Mouse (Mus musculus) heart, postnatal 0 days (tissue): ENCODE results near the gene Anapc5. TPM values are rescaled to one million over a fixed set of nuclear protein-coding genes. Genes with fewer than 3 reads are reported as not detected.

ENCODE experiments used
- ATAC-seq: fragments of 200-750 bp; cut with Nextera tagmentation; 2 replicates; pipeline ENCODE4 v1.8.0; 2017; ENCODE audit warnings: low read depth, moderate number of reproducible peaks, moderate library complexity; ENCODE audit not compliant: insufficient read depth
- DNase-seq: peaks from one replicate; pipeline ENCODE4 v3.0.0-alpha.2; 2016; ENCODE audit warnings: low spot score
- H3K27ac ChIP-seq: fragments of 300-500 bp; sonication (generic); 2 replicates; pipeline ENCODE4 v1.5.1; 2014; ENCODE audit warnings: low read depth, mild to moderate bottlenecking
- H3K27me3 ChIP-seq: fragments of 300-500 bp; sonication (generic); 2 replicates; pipeline ENCODE4 v1.6.1; 2014; ENCODE audit warnings: low read length, mixed read lengths; ENCODE audit not compliant: control insufficient read depth, insufficient read depth
- H3K36me3 ChIP-seq: fragments of 300-500 bp; sonication (generic); replicated peaks from 2 replicates; pipeline ENCODE4 v1.6.1; 2014; ENCODE audit warnings: low read length, mixed read lengths; ENCODE audit not compliant: control insufficient read depth, insufficient read depth
- H3K4me1 ChIP-seq: fragments of 300-500 bp; sonication (generic); 2 replicates; pipeline ENCODE4 v1.6.1; 2014; ENCODE audit warnings: antibody characterized with exemption; ENCODE audit not compliant: control insufficient read depth, insufficient read depth
- H3K4me2 ChIP-seq: fragments of 300-500 bp; sonication (generic); 2 replicates; pipeline ENCODE4 v1.6.1; 2014; ENCODE audit warnings: low read depth, mild to moderate bottlenecking, low read length, moderate library complexity
- H3K4me3 ChIP-seq: fragments of 300-500 bp; sonication (generic); 2 replicates; pipeline ENCODE4 v1.5.1; 2014; ENCODE audit warnings: low read depth, low read length
- H3K9ac ChIP-seq: fragments of 300-500 bp; sonication (generic); replicated peaks from 2 replicates; pipeline ENCODE4 v1.6.1; 2014; ENCODE audit warnings: low read depth, low read length, mixed read lengths
- H3K9me3 ChIP-seq: fragments of 300-500 bp; sonication (generic); replicated peaks from 2 replicates; pipeline ENCODE4 v1.6.1; 2016; ENCODE audit warnings: low read length; ENCODE audit not compliant: control insufficient read depth
- CTCF ChIP-seq: IDR thresholded peaks from 2 replicates; pipeline ENCODE4 v1.5.1; 2016; ENCODE audit warnings: antibody characterized with exemption, control low read depth, low read depth
- EP300 ChIP-seq: IDR thresholded peaks from 2 replicates; pipeline ENCODE4 v1.6.1; 2016; ENCODE audit warnings: antibody characterized with exemption, low read depth
- WGBS: fragments of 180-500 bp; shearing (Covaris S2); extraction: QIAGEN DNeasy Blood & Tissue Kit; methylation state at CpG from one replicate; pipeline ENCODE4 v1.1.7; 2014; 5-methylcytosine and 5-hydroxymethylcytosine counted together
- polyA plus RNA-seq: library from polyadenylated mRNA; unstranded; fragments of >200 nt; fragmentation: Nextera tagmentation; extraction: Ambion mirVana; gene quantifications from 2 replicates; pipeline ENCODE4 v1.2.1, GENCODE M21; 2015
- total RNA-seq: library from RNA; depleted of rRNA; stranded (reverse); fragments of >200 nt; gene quantifications from 2 replicates; pipeline ENCODE4 v1.2.3, GENCODE M21; 2014; ENCODE audit warnings: low replicate concordance

Gene Anapc5
- total and polyA plus RNA-seq, 2 experiments from 2014 or later: 213 to 380 TPM

DNA sequence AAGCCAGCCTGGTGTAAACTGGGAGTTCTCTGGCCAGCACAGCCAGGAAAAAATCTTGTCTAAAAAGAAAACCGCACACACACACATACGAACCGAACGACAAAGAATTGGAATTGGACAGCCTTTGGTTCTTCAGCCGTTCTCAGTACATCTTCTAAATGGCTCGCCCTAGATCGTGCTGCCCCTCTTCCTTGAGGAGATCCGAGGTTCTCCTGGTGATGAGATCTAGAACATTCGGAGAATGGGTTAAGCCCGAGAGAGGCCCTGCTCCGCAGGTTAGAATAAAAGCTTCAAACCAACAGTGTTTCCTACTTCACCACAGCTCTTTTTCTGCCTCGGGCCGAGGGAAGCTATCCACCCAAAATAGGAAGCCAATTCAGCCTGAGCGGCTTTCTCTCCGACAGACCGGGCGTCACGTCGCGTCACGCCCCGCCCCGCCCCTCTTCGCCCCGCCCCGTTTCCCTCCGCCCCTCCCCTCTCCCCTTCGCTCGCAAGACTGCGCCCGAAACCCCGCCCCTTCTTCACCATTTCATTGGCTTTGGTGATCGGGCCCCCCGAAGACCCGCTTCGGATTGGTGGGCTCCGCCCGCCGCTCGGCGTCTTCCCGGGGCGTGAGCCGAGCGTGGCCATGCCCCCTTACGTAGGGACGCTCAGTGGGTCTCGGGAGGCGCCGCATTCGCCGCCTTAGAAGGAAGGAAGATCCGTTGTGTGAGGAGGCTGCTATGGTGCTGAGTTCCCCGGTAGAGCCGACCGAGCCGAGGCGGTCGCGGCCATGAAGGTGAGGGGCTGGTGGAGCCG lies 28.6 kb upstream of the Anapc5 start, which contains the start of gene Rnf34:
Gene Rnf34, plus strand, starts transcription at position 528 of the 798 bp plus-strand sequence.
- peak within 1 kb of the TSS; percentile 98 for H3K27ac ChIP-seq
- no peaks in the 10 kb centered on the region for H3K9me3 ChIP-seq
- DNase-seq: peak; percentile 100
- ATAC-seq: peak; percentile 99
- no peaks in the 10 kb centered on the region for H3K36me3 ChIP-seq
- H3K27me3 ChIP-seq: no peaks in the 10 kb centered on the region
- H3K4me1 ChIP-seq: peaks cover 9% of the 10 kb centered on the region; the same call in 1 of the 2 replicates
- H3K9ac ChIP-seq: peak within 1 kb of the TSS; percentile 94
- peak within 1 kb of the TSS; percentile 96 for H3K4me2 ChIP-seq
- TF ChIP-seq EP300 (no peak), CTCF (no peak)
- WGBS: 1% methylated on average over 59 of the region's 61 CpGs
- peak within 1 kb of the TSS; percentile 94 for H3K4me3 ChIP-seq

DNA sequence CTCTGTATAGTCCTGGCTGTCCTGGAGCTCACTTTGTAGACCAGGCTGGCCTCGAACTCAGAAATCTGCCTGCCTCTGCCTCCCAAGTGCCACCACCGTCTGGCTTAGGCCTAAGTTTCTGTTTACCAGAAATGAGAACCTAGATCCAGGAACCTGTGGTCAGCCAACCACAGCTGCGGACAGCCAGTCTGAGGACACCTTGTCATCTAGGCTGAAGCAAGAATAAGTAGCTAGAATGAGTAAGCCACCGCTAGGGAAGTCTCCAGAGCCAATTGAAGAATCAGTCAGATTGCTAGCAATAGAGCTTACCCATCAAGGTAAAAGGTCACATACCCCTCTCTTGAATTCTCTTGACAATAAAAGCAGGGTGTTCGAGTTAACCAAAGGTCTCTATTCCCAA lies 22.7 kb upstream of the Anapc5 start:
- Histone ChIP-seq H3K4me1 (no peaks in the 10 kb centered on the region), H3K27me3 (no peaks in the 10 kb centered on the region), H3K4me3 (no peak overlapping the region), H3K9me3 (no peaks in the 10 kb centered on the region), H3K36me3 (no peaks in the 10 kb centered on the region), H3K9ac (no peak overlapping the region), H3K27ac (no peak overlapping the region), H3K4me2 (no peak overlapping the region)
- 76% methylated on average over 5 of the region's 5 CpGs for WGBS
- DNase-seq (no peak), ATAC-seq (no peak)
- TF ChIP-seq CTCF: no peak
- no peak for TF ChIP-seq EP300

DNA sequence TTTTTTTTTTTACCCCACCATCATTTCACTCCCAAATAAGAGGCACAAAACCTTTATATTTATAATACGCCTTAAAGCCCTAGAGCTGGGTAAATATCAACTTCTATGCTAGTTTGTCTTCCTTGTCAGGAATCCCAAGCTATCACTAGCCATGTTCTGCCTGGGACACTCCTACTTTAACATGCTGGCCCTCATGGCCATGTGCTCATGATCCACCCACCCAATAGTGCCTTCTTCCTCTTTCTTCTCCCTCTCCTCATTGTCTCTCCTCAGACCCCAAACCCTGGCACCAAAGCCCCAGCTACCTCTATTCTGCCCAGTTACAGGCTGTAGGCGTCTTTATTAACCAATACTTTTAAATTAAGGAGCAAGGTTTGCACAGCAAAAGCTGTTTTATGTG lies 20.0 kb upstream of the Anapc5 start:
- Histone ChIP-seq H3K27ac (no peak overlapping the region), H3K27me3 (no peaks in the 10 kb centered on the region), H3K4me1 (no peaks in the 10 kb centered on the region), H3K4me2 (no peak overlapping the region), H3K9me3 (no peaks in the 10 kb centered on the region), H3K9ac (no peak overlapping the region), H3K36me3 (no peaks in the 10 kb centered on the region), H3K4me3 (no peak overlapping the region)
- WGBS: 81% methylated on average over 2 of the region's 2 CpGs
- DNase-seq (no peak), ATAC-seq (no peak)
- TF ChIP-seq EP300: no peak
- TF ChIP-seq CTCF: no peak

DNA sequence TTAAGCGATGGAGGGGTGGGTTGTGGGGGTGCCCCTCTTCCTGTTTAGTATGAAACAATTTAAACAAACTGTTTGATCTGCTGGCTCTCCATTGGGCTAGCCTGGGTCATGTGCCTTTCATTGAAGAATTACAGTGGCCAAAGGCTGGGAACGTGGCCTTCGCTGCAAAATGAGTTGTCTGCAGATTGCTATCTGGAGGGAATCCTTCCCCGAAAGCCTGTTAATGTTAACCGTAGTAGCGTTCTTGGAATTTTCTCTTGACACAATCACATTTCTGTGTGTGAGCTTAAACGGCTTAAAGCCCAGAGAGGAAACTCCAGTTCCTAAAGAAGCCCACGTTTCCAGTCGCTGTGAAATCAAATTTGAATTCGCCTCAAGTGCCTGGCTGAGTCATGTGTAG lies 11.9 kb upstream of the Anapc5 start:
- no peak overlapping the region for H3K4me3 ChIP-seq
- TF ChIP-seq CTCF: no peak
- TF ChIP-seq EP300: no peak
- no peaks in the 10 kb centered on the region for H3K36me3 ChIP-seq
- H3K9me3 ChIP-seq: no peaks in the 10 kb centered on the region
- 69% methylated on average over 10 of the region's 10 CpGs for WGBS
- no peaks in the 10 kb centered on the region for H3K4me1 ChIP-seq
- DNase-seq (no peak), ATAC-seq (no peak)
- no peak overlapping the region for H3K27ac ChIP-seq
- no peaks in the 10 kb centered on the region for H3K27me3 ChIP-seq
- no peak overlapping the region for H3K4me2 ChIP-seq
- H3K9ac ChIP-seq: no peak overlapping the region

DNA sequence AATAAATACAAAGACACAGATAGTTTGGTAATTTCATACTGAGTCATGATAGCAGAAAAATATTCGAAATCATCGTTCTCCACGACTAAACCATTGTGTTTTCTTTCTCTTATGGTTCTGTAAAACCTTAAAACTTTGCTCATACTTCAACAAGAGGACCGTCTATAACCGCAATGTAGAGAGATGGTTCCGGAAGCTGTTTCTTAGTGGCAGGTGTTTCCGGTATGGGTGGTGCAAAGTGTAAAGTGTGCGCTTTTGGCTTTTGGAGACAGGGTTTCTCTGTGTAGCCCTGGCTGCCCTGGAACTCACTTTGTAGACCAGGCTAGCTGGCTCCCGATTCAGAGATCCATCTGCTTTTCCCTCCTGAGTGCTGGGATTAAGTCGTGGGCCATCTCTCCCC lies 11.4 kb upstream of the Anapc5 start:
- Histone ChIP-seq H3K27me3 (no peaks in the 10 kb centered on the region), H3K4me2 (no peak overlapping the region), H3K4me3 (no peak overlapping the region), H3K9ac (no peak overlapping the region), H3K27ac (no peak overlapping the region), H3K36me3 (no peaks in the 10 kb centered on the region), H3K4me1 (no peaks in the 10 kb centered on the region), H3K9me3 (no peaks in the 10 kb centered on the region)
- no peak for DNase-seq
- no peak for TF ChIP-seq CTCF
- no peak for TF ChIP-seq EP300
- no peak for ATAC-seq
- WGBS: 81% methylated on average over 10 of the region's 10 CpGs

DNA sequence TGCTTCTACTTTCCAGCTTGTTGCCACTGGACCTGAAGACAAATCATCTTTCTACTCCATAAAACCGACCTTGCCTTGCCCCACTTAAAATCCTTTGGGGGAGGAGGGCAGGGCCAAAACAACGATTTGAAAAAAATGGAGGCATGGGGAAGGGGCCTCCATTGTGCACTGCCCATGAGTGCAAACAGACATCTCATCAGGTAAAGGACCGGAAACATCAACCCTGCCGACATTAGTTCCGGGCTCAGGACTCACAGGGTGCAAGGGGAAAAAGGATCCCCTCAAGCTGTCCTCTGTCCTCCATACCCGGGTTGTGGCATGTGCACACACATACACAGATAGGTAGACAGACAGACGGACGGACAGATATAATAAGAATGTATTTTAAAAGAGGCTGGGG lies 4.0 kb upstream of the Anapc5 start:
- no peaks in the 10 kb centered on the region for H3K9me3 ChIP-seq
- H3K4me3 ChIP-seq: no peak overlapping the region
- ATAC-seq: no peak
- 78% methylated on average over 8 of the region's 8 CpGs for WGBS
- H3K36me3 ChIP-seq: no peaks in the 10 kb centered on the region
- no peak overlapping the region for H3K27ac ChIP-seq
- no peak overlapping the region for H3K9ac ChIP-seq
- H3K27me3 ChIP-seq: no peaks in the 10 kb centered on the region
- TF ChIP-seq CTCF (no peak), EP300 (no peak)
- DNase-seq: no peak
- no peak overlapping the region for H3K4me2 ChIP-seq
- H3K4me1 ChIP-seq: peaks cover 4% of the 10 kb centered on the region
